19 mouse cellular contexts compared by ENCODE assay signal in genomic region chr7:45007141-45007540, GRCm38 (mm10).
"Had no signal": no experiment of that assay in that cellular context is flagged by ENCODE, and none has a peak within 500 bp of the region (broad histone marks: within the 10 kb centered on the region; RNA-seq: fewer than 3 reads in every experiment).

No protein-coding gene starts in this region.

- H3K4me3 ChIP-seq: limb, embryonic 12.5 days; limb, embryonic 15.5 days; megakaryocyte, embryonic 14.5 days; midbrain, embryonic 12.5 days; midbrain, embryonic 15.5 days; neural tube, embryonic 13.5 days; stomach, embryonic 15.5 days had no signal

- H3K27me3 ChIP-seq: limb, embryonic 12.5 days; limb, embryonic 15.5 days; megakaryocyte, embryonic 14.5 days; midbrain, embryonic 12.5 days; midbrain, embryonic 15.5 days; neural tube, embryonic 13.5 days; stomach, embryonic 15.5 days had no signal

- H3K4me1 ChIP-seq: midbrain, embryonic 12.5 days; midbrain, embryonic 15.5 days; neural tube, embryonic 13.5 days; stomach, embryonic 15.5 days had no signal

- DNase-seq: kidney, adult 18-20 months; kidney, adult 9 months; kidney, postnatal 14 days; kidney, postnatal 4 days; left cerebral cortex, postnatal 4 days; liver, postnatal 0 days; lung, embryonic 14.5 days; thymus, postnatal 25 days had no signal

- ATAC-seq: liver, postnatal 0 days; lung, postnatal 0 days; midbrain, embryonic 15.5 days had no signal

- H3K27ac ChIP-seq: limb, embryonic 12.5 days; limb, embryonic 15.5 days; liver, embryonic 14.5 days; macrophage; midbrain, embryonic 12.5 days; midbrain, embryonic 15.5 days; neural tube, embryonic 13.5 days; stomach, embryonic 15.5 days had no signal

- H3K9ac ChIP-seq: limb, embryonic 12.5 days; liver, embryonic 14.5 days; liver, postnatal 0 days; lung, embryonic 14.5 days; midbrain, embryonic 12.5 days; midbrain, embryonic 15.5 days; neural tube, embryonic 13.5 days; stomach, embryonic 15.5 days had no signal

- H3K9me3 ChIP-seq: limb, embryonic 12.5 days; limb, embryonic 15.5 days; megakaryocyte, embryonic 14.5 days; midbrain, embryonic 12.5 days; midbrain, embryonic 15.5 days; neural tube, embryonic 13.5 days; stomach, embryonic 15.5 days had no signal

- H3K4me2 ChIP-seq: limb, embryonic 12.5 days; limb, embryonic 15.5 days; liver, embryonic 11.5 days; lung, embryonic 14.5 days; midbrain, embryonic 12.5 days; midbrain, embryonic 15.5 days; neural tube, embryonic 13.5 days; stomach, embryonic 15.5 days had no signal
